Mouse (Mus musculus): ENCODE measurements around the gene Tmem145.

Tmem145 gene

DNA sequence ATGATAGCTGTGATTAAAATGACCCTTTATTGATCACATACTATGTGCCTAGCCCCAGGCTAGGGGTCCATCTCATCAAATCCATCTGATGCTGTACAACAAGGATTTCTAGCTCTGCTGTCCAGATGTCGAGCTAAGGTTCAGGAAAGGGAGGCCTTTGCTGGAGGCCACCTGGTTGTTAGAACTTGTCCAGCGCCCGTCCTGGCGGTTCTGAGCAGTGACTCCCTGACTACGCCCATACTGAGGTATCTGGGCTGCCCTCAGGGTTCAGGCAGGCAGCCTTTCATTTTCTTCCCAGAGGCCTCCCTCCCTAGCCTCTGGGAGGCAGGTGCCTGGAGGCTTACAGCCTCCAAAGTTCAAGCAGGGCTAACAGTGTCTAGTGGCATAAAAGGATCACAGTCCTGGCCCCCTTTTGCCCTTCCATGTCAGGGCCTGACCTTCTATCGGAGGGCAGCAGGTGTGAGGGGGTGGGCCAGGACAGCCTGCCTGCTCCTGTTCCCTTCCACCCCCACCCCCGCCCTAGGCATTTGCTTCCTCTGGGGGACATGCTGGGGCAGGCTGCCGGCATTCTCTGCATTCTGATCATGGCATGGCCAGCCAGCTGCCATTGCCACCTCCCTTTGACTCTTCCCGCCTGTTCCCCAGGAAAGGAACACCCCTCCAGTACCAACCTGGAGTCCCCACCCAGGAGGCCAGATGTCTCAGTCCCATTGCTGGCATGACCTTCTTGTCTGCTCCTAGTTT, 30.2 kb upstream of the Tmem145 start:
- DNase-seq = no peak

DNA sequence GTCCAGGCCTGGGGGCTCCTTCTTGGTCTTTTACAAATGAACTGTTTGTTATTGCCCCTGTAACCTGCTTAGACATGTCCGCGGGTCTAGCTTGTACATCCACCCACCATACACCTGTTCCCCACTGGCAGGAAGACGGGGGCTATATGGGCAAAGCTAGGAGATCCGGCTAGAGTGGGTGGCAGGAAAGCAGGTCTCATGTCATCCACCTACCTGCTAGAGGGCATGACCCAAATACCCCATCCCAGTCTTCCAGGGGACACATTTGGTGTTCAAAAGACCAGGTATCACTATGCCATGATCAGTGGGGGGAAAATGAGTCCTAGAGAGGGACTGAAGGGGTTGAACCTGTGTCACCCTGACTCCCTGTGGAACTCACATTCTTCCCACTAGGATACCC, 28.5 kb upstream of the Tmem145 start:
- DNase-seq = no peak

DNA sequence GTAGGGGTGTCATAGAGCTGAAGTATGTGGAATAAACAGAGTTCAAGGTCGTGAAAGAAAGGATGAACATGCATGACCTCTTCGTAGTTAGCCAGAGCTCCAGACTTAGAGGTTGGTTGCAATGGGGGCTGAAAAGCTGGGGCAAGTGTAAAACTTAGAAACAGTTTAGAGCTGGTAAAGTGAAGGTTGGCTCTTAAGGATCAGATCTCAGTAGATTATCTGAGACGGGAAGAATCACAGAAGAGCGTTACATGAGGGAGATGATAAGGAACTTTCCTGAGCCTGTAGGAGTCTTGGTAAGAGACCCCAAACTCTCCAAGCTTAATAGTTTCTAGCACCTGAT, 27.9 kb upstream of the Tmem145 start:
- no peak for DNase-seq

DNA sequence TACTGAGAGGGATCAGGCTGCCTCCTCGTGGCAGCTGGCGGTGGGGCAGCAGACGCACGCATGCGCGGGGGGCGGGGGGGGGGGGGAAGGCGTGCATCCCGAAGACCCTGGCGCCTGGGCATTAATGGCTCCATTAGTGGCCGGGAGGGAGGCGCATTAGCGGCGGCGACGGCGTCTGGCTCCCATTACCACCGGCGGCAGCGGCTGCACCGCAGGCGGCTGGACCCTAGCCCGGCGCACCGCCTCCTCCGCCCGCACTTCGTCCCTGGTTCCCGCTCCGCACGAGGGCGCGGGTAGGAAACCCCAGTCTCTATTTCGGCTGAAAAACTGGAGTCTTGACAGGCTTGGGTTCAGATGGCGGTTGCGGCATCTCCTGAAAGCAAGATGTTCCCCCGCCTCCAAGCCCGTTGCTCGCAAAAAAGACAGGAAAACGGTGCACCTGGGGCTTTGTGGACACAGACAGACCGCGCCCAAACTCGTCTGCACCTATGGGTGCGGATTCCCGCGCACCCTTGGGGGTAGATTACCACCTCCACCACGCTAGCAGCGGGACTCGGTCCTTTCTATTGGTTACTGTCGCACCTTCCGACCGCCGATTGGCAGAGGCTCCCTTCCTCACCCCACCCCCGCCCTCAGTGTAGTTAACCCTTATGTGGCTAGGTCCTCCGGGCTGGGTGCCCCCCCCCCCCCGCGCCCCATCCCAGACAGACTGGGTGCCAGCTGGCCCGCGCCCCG, 27.4 kb upstream of the Tmem145 start:
- DNase-seq = peak; percentile 94

DNA sequence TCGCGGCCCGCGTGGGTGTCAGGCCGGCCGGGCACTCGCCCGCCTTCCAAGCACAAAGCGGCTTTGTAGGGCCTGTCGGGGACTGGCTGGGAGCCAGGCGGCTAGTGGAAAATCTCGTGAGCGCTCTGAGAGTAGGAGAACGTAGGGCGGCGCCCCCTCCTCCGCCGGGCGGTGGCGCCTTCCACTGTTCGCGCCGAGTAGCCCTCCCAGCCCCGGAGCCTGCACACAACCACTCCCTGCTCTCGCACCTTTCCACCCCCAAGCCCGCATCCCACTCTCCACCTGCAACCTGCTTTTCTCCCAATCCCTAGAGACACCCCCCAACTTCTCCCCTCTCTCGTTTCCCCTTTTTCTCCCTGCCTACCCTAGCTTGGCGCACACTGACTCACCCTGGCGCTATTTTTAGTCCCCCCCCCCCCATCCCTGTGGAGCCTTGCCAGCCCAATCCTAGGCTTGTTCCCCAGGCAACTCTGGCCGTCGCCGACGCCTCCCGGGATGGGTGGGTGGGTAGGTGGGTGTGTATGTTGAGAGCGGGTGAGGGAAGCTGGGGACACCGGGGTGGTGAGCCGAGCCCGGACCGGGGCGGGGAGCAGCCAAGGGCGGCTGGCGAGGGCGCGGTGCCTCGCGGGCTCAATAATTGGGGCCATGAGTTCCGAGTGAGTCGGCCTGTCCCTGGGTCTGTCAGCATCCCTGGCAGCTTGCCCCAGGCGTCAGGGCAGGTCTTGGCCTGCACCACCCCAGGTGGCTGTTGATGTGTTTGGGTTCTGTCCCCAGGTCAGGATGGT, 26.6 kb upstream of the Tmem145 start:
- DNase-seq = peak; percentile 86

DNA sequence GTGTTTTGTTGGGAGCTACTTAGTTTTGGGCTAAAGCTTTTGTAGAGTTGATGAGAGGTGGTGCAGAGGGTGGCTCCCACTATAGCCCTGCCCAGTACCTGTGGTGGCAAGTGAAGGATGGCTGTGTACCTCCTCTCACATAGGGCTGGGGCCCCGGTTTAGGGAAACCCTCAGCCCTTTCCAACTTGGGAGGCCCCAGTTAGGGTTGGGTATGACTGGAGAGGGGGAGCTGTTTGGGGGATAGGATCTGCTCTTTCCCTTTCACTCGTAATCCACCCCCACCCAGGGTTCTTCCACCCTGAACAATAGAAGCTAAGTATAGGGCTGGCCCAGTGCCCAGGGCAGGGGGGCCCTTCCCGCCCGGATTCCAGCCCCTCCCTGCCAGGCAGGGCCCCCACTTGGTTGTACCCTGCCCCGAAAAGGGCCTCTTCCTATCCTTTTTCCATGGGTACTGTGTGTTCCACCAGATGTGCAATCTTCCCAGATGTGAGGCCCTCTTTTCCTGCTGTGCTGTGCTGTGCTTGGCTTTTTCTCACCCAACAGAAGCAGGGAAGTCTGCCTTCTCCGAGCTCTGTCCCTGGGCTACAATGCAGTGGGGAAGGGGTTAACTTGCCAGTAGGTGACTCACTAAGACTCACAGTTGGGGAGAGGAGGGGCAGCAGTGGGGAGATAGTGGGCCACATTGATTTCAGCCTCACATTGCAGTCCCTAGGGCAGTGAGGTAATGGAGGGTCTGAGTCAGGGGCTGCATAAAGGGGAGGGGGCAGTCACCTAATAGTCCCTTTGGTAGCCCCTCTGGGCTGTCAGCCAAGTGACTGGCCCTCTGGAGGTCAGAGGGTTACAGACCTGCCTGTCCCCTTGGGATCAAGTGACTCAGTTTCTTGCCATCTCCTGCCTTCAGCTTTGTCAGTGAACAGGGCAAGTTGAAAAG, 25.8 kb upstream of the Tmem145 start:
- peak; percentile 59 for DNase-seq

DNA sequence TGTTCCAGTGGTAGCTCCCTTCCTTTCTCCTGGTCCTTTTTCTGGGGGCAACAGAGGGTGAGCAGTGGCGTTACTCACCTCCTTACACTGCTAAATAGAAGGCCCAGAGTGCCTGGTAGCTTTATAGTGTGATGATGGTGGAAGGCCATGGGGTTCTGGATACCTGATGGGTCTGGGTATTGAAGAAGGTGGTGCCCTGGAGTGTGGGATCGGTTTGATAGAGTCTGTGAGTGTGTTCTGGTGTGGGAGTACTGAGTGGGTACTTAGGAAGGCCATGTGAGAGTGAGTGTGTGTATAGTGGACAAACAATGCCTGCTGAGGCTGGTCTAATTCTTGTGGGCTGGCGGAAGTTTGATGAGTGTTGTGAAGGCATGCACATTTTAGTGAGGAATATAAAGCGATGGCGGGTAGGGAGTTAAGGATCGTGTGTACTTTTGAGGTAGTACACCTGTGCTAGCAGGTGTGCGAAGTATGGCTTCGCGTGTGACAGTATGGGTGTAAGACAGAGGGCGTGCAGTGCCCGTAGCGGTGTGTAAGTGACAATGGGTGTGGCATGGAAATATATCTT, 24.7 kb upstream of the Tmem145 start:
- no peak for DNase-seq

DNA sequence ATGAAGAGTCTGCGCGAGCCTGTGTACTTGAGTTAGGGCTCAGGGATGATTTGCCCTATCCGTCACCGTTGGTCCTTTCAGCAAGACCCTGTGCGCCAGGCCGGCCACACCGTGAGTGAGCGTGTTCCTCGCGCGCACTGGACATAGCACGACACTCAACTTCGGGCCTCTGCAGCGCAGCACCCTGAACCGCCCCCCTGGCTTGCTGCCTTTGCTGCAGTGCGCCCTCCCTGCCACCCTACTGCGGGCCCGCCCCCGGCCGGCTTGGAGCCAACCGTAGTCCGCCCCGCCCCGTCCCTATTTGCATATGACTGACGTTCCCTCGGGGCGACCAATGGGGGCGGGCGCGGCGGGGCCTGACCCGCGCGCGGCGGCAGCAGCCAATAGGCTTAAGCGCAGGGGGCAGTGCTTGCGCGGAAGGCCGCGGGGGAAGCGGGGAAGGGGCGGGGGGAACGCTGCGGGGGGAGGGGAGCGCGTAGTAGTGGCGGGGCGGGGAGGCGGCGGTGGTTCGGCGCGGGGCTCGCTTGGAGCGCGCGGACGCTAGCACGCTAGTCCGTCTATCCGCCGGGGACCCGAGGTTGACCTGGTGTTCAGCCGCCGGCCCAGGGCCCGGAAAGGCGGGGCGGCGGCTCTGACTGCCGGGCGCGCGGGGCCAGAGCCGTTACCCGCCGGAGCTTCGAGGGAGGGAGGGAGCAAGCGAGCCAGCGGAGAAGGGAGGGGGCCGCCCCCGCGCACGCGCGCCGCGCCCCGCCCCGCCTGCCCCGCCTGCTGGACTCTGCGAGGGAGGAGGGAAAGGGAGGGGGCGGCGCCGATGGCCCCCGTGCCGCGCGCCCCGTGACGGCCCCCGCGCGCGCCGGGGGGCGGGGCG, 23.9 kb upstream of the Tmem145 start:
- peak; percentile 99 for DNase-seq

DNA sequence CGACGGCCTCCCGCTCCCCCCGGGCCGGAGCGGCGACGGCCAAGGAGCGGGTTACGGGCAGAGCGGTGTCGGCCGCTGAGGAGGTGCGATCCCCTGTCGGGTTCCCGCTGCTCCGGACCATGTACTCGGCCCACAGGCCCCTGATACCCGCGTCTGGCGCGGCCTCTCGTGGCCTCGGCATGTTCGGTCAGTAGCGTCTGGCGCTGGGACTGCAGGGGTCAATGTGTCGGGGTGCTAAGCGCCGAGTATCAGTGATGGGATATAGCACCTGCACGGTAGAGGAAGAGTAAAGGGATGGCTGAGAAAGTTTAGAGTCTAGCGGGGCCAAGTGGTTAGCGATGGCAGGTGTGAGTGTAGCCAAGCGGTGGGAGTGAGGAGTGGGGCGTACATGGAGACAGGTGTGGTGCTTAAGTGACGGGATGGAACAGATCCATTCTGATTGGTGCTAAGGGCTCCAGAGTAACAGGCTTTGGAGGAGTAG, 23.1 kb upstream of the Tmem145 start:
- DNase-seq = peak; percentile 57

DNA sequence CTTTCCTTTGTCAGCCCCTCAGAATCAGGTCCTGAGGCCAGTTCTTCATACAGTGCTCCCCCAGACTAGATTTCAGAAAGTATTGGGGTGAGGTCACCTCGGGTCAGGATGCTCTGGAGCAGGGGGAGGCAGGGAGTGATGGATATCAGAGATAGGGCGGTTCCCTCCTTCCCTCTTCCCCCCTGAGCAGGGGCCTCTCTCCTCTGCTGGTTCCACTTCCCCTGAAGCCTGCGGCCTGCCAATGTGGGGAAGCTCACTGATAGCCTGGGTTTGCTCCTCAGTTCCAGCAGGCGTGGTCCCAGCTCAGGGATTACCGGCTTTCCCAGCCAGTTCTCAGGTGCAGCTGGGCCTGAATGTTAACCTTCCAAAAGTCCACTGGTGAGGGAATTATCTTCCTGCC, 22.3 kb upstream of the Tmem145 start:
- DNase-seq = no peak

DNA sequence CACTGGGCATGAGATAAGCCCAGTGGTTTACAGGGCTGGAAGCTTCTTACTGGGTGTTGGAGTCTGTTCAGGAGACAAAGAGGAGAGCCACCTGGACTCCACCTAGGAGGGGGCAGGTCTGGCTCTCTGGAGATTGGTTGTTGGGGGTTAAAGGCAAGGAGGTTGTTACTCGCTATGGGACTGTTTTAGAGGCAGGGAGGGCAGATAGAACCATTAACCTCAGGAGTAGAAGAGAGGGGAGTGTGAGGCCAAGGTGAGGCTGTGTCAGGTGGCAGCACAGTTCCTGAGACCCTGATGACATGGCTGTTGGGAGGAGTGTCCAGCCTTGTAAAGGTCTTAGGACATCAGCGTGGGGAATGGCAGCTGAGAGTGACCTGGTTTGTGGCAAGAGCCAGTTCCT, 21.7 kb upstream of the Tmem145 start:
- no peak for DNase-seq

DNA sequence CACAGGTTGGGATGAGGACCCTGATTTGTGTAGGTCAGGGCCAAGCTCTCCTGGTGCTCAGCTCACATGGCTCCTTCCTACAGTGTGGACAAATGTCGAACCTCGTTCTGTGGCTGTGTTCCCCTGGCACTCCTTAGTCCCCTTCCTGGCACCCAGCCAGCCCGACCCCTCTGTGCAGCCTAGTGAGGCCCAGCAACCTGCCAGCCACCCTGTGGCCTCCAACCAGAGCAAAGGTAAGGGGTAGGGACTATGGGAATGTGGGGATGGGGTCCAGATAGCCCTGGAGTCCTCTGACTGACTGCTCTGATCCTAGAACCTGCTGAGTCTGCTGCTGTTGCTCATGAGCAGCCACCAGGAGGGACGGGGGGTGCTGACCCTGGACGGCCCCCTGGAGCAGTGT, 21.1 kb upstream of the Tmem145 start:
- DNase-seq = no peak

DNA sequence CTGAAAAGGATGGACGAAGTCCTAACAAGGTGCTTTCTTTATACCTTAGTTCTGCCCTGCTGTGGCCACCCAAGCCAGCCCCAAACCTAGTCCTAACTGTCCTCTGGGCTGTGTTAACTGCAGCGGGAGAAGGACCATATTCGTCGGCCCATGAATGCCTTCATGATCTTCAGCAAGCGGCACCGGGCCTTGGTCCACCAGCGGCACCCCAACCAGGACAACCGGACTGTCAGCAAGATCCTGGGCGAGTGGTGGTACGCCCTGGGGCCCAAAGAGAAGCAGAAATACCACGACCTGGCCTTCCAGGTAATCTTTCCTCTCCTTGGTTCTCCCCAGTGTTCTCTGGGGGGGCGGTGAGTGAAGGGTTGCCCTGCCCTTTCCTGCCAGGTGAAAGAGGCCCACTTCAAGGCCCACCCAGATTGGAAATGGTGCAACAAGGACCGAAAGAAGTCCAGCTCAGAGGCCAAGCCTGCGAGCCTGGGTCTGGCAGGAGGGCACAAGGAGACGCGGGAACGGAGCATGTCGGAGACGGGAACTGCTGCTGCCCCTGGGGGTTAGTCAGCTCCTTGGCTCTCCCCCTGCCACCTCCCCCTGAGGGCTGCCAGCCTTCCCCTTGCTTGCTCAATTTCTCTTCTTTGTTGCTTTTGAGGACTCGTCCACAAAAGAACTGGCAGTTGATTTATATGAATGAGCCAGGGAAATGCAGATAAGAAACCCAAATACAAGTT, 20.2 kb upstream of the Tmem145 start:
- DNase-seq = no peak

DNA sequence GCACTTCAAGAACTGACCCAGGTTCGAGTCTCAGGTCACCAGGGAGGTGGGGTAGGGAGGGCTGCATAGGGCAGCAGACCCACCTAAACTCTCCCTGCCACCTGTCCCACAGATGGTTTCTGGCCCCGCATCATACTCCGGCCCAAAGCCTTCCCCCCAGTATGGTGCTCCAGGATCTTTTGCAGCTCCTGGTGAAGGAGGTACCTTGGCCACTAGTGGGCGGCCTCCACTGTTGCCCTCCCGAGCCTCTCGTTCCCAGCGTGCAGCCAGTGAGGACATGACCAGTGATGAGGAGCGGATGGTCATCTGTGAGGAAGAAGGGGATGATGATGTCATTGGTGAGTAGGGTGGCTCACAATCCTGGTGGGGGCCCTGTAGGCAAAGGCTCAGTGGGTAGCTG, 18.9 kb upstream of the Tmem145 start:
- DNase-seq = no peak

DNA sequence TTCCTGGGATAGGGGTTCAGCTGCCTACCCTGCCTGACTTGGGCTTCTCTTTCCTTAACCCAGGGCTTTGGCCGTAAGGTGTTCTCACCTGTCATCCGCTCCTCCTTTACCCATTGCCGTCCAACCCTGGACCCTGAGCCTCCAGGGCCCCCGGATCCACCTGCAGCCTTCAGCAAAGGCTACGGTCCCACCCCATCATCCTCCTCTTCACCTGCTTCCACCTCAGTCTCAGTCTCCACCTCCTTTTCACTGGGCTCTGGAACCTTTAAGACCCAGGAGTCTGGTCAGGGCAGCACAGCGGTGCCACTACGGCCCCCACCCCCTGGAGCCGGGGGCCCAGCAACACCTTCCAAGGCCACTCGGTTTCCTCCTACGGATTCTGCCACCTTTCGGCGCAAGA, 17.9 kb upstream of the Tmem145 start:
- DNase-seq = no peak

DNA sequence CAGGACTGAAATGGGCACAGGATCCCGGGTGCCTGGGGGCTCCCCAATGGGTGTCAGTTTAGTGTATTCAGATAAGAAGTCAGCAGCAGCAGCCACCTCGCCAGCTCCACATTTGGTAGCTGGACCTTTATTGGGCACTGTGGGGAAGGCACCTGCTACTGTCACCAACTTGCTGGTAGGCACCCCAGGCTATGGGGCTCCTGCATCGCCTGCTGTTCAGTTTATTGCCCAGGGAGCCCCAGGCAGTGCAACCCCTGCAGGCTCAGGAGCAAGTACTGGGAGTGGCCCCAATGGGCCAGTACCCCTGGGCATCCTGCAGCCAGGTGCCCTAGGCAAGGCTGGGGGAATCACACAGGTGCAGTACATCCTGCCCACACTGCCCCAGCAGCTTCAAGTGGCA, 17.2 kb upstream of the Tmem145 start:
- DNase-seq = no peak

DNA sequence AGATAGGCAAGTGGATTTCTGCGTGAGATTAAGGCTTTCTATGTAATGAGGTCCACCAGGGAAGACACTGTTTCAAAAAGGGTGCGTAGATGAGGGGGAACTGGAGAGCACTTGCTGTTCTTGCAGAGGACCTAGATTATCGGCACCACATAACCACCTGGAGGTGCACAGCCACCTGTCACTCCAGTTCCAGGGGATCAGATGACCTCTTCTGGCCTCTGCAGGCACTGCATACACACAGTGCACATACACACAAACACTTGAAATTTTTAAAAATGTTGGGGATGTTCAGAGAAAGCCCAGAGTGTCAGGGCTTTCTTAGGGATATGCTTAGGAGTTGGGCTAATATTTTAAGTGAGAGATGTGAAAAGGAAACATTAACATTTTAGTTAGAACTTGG, 16.0 kb upstream of the Tmem145 start:
- DNase-seq = no peak

DNA sequence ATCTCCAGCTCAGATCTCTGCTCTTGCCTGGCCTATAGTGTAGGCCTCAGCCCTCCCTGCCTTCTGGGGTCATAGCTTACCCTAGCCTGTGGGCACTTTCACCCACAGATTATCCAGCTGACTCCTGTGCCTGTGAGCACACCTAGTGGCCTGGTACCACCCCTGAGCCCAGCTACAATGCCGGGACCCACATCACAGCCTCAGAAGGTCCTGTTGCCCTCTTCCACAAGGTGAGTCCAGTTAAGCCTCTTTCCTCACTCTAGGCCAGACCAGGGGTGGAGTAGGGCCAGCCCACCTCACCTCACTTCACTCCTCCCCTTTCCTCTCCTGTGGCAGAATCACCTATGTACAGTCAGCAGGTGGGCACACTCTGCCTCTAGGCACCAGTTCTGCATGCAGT, 15.4 kb upstream of the Tmem145 start:
- no peak for DNase-seq

DNA sequence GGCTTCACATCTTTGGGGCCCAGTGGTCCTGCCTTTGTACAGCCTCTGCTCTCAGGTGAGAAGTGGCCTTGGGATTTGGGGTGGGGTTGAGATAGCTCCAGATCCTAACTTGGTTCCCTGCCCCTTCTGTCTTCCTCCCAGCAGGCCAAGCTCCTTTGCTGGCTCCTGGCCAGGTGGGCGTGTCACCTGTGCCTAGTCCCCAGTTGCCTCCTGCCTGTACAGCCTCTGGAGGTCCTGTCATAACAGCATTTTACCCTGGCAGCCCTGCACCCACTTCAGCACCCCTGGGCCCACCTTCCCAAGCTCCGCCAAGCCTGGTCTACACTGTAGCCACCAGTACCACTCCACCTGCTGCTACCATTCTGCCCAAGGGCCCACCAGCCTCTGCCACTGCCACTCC, 15.0 kb upstream of the Tmem145 start:
- no peak for DNase-seq

DNA sequence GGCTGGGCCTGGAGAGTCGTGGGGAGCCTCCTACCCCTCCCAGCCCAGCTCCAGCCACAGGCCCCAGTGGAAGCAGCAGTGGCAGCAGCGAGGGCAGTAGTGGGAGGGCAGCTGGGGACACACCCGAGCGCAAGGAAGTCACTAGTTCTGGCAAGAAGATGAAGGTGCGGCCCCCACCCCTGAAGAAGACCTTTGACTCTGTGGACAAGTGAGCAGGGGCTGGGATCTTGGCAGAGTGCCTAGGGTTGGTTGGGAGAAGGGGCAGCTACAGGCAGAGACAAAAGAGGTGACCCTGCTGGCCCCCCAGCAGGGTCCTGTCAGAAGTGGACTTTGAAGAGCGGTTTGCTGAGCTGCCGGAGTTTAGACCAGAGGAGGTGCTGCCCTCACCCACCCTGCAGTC, 13.8 kb upstream of the Tmem145 start:
- DNase-seq = no peak
